Mouse (Mus musculus) cerebellum, adult (tissue): ENCODE data around the gene Slc2a1.

Source experiments
- ATAC-seq: cut with Nextera tagmentation; 2 replicates; pipeline ENCODE4 v1.9.2; 2017; ENCODE audit warnings: mild to moderate bottlenecking, moderate library complexity, mixed read lengths; ENCODE audit not compliant: insufficient number of reproducible peaks, low FRiP score, low TSS enrichment

Slc2a1 gene

DNA sequence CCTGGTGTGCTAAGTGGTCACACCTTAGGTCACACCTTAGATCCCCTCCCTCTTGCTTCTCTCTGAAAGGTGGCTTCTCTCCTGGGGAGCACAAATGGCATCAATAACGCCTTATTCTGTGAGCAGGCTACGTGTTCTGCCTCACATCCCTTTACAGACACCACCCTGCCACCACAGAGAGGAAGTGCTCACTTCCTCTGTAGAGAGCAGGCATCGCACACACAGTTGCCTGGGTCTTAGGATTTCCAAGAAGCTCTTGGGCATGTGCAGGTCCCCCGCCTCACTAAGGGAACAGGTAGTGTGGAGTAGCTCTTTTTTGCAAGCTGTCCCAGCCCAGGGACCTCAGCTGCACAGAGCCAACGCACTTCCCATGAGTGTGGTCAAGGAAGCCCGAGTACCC, 18.7 kb downstream of the Slc2a1 start:
- ATAC-seq = no peak

DNA sequence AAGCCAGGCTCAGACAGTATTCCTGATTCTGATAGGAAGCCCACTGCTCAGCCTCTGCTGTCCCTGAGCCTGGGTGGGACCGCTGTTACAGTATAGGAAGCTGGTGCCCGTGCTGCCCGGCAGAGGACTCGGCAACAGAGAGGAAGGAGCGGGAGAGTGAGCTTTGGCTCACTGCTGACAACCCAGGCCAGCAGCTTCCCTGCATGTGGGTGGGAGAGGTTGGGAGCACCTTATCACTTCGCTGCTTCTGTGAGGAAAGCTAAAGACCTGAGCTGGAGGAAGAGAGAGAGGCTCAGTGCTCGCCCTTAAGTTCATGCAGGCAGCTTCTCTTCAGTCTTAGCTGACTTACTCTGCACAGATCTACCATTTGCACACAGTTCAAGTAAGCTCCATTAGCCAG, 20.0 kb downstream of the Slc2a1 start:
- no peak for ATAC-seq

DNA sequence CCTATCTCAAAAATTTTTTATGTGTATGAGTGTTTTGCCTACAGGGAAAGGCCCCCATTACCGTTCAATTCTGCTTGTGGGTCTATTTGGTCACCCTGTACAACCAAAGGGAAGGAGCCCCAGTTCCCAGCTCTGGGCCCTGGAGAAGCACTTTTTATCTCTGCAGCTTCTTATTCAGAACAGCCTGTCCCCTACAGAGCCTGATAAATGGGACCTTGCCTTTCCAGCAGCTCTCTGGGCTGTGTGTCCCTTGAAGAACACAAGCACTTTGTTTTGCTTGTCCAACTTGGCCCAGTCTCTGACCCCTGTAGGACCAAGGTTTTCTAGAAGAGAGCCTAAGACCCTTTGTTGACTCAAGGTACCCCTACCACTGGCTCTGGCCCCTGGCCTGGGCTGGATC, 20.6 kb downstream of the Slc2a1 start:
- no peak for ATAC-seq

DNA sequence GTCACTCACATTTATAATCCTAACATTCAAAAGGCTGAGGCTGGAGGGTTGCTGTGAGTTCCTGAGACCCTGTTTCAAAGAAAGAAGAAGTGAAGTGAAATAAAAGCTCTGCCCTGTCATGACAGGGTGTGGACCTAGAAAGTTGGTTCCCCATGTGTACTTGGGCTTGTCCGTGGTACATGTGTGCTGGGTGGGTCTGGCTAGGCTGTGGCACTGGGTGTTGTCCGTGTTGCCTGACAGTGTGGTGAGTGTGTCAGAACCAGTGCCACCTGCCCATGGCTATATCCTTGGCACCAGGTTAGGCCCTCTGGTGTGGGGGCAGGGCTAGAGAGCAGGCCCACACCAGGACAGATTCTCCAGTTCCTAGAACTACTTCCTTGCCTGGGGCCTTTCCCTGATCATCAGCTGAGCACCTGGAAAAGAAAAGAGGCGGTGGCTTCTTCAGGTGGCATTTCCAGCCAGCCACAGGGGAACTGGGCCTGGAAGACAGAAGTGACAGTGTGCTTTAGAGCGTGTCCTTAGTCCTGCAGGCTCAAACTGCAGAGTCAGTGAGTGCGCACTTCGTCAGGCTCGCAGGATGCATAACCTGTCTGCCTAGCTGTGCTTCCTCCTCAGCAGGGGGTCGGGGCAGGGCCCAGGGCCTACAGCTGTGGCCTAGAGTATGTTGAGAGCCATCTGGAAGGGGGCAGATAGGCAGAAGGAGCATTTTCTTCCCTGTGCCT, 22.8 kb downstream of the Slc2a1 start:
- ATAC-seq = no peak

DNA sequence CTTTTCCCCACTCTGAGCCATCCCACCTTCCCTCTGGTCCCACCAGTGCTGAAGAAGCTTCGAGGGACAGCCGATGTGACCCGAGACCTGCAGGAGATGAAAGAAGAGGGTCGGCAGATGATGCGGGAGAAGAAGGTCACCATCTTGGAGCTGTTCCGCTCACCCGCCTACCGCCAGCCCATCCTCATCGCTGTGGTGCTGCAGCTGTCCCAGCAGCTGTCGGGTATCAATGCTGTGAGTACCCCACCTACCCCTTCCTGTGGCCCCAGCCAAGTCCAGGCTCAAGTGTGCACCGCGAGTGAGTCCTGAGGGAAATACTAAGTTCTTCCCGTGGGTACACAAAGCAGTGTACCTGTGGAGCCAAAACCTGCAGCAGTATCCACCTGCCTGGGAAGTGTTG, 24.8 kb downstream of the Slc2a1 start:
- no peak for ATAC-seq

DNA sequence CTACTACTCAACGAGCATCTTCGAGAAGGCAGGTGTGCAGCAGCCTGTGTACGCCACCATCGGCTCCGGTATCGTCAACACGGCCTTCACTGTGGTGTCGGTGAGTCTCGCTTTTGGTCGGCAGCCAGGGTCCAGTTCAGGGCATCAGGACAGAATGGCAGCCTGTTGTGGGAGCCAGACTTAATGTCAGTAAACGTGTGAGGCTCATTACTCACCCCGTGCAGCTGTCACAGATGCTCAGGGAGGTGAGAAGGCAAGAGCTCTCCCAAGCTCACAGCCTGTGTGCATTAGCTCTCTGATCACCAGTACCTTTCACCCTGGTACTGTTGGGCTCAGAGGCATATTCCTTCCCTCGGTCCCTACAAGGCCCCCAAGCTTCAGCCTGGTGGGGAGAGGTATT, 25.3 kb downstream of the Slc2a1 start:
- no peak for ATAC-seq

DNA sequence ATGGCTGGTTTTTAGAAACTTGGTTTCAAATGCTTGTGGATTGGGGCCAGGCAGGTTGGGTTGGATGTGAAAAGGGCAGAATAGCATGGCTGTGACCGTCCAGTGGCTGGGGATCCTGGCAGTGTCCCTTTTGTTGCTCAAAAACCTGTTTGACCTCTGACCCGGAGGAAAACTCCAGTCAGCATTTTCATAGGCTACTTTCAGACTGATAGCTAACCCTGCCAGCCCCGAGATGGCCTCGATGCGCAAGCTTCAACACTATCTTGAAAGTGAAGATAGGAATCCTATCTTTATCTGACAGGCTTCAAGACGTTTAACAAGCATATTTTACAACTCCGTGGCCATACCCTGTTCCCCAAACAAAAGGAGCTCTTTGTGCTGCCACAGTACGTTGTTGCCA, 28.8 kb downstream of the Slc2a1 start:
- no peak for ATAC-seq

DNA sequence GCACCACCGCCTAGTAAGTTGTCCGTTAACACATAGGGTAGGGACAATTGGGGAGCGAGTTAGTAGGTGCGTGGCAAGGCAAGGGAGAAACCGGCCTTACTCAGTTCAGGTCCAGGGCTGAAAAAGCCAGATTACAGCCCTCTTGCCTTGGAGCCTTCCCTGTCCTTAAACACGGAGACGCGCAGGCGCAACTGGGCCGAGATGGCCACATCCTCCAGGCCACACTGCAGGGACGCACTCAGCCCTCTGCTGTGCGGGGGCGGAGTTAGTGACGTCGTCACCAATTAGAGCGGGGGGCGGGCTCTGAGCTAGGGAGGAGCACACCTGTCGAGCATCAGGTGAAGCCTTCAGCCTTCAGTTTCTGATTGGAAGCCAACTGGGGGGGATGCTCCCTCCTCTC, 29.7 kb downstream of the Slc2a1 start:
- peak; percentile 84 for ATAC-seq

DNA sequence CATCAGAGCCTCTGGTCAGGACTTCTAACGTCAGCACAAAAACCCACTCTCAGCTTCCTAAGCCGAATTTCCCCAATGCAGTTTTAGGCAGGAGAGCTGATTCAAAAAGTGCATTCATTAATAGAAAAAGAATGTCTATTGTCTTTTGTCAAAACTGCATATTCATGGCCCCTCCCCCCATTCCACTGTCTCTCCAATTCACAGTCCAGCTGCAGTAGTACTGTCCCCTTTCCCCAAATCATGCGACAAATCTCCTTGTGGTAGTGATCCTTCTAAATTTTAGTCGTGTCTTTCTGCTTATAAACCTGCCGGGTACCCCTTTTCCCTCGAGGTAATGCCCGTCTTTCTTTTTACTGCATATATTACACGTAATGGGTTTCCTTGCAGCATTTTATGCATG, 30.3 kb downstream of the Slc2a1 start:
- no peak for ATAC-seq

DNA sequence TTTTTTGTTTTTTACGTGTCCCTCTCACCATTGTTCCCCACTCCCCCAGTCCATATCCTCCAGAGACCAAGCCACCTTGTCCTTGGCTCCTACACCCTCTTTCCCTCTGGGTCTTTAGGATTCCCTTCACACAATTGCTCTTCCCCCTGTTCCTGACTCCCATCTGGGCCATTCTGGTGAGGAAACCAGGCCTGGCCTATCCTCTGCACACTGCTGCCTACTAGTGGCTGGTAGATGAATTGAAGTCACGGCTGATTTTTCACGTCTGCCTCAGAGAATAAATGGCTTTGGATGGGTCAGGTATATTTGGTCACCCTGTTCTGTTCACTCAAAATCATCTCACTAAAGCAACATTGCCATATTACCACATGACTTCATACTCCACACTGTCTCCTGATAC, 31.6 kb downstream of the Slc2a1 start:
- ATAC-seq = no peak

DNA sequence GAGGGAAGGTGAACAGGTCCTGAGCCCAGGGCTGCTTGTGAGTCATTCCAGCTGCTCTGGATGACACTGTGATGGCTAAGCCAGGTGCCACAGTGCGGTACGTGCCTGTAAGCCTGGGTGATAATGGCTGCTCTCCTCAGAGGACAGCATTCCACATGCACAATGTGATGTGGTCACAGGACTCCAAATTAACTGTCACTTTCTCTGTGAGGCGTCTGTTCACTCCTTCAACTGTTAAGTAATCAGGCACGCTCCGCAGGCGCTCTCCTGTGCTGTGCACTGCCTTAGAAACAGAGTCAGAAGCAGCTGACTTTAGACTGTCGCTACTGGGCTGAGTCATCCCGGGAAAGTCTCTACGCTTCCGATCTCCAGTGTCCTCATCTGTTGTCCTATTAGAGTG, 32.7 kb downstream of the Slc2a1 start:
- no peak for ATAC-seq

DNA sequence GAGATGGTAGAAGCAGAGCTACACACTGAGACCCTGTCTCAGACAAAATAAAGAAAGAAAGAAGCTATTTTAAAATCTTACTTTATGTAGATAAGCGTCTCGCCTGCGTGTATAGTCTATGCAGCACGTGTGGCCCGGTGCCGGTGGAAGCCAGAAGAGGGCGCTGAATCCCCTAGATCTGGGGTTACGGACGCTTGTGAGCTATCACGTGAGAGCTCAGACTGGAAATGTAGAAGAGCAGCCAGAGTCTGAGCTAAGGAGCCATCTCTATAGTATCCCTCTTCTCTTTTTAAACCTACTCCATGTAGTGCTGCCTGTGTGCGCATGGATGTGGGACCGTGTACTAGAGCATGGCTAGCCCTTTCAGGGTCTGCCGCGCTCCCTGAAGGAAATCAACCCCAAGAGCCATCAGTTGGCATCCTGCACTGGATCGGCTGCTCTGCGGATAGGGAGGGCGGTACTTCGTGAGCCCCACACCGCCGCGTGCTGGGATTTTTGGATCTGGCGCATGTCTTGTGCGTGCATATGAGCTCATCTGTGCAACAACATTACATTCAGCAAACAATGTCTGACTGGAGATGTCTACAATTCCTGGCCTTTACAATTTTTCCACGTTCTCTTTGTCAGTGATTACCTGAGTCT, 33.8 kb downstream of the Slc2a1 start:
- 0 out of 2 replicates have a peak, but pooled peaks have one; percentile 8 for ATAC-seq

DNA sequence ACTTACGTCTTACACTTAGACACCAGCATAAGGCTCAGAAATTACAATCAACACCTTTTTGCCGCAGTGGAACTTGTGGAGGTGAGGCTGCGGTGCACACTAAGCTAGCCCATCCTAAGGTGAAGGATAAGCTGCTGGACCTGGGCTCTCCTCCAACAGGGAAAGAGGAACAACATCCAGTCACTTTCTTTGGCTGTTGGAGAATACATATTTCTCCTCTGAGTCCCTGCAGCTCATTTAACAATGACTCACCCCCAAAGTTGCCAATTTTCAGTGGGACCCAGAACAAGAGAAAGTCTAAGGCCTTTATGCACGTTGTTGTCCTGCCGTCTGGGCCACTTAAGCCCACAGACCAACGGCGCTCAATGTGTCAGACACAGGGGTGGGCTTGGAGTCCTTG, 38.3 kb downstream of the Slc2a1 start:
- no peak for ATAC-seq

DNA sequence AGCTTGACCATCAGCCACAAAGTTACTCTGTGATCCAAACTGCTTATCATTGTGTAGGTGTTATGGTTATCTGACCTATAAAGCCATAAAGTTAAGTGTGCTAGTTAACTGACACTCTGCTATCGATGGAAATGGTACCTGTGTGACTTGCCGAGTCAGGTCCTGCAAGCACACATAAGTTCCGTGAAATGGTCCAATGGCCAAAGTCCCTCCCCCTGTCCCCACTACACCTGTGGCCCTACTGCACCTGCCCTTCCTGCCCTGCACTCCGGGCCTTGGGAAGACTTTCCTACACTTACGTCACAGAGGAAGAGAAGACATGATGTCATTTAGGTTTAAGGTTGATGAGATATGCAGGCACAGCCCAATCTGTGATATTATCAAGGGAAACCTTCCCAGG, 38.8 kb downstream of the Slc2a1 start:
- ATAC-seq = no peak

DNA sequence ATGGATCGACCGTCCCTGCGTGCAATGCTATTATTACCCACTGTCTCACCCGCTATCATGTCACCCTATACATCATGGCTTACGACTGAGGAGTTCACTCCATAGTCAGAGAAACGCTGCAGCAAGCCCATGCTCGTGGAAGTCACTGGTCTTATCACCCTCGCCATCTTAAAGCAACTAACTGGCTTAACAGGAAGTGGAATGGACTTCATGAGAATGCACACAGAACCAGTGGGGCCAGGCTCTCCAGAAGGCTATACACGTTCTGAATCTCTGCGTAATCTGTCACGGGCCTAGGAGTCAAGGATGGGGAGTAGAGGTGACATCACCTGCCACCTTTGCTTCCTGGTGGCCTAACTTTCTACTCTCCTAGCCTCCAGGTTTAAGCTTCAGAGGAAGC, 40.2 kb downstream of the Slc2a1 start:
- no peak for ATAC-seq

DNA sequence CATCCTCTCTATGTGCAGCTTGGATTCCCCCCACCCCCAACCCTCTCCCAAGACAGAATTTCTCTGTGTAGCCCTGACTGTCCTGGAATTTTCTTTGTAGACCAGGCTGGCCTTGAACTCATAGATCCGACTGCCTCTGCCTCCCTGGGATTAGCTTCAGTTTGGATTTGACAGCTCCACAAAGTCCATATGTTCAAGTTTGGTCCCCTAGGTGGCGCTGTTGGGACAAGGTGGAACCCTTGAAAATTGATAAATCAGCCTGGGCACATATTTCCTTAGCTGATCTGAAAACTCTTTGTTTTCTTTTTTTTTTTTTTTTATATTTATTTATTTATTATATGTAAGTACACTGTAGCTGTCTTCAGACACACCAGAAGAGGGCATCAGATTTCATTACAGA, 48.7 kb downstream of the Slc2a1 start:
- ATAC-seq = no peak

DNA sequence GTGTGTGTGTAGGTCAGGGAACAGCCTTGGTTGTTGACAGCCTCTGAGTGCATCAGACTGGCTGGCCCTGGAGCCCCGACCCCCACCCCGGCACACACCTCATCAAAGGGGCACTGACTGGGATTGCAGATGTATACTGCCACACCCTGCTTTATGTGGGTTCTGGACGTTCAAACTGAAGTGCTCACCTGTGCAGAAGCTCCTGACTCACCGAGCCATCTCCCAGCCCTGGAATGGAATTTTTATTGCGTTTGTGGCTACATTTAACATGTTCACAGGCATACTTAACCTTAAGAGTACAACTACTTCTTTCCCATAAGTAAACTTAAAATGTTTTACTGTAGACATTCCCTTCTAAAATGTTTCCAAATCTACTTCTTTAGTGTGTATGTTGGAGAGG, 49.4 kb downstream of the Slc2a1 start:
- no peak for ATAC-seq

DNA sequence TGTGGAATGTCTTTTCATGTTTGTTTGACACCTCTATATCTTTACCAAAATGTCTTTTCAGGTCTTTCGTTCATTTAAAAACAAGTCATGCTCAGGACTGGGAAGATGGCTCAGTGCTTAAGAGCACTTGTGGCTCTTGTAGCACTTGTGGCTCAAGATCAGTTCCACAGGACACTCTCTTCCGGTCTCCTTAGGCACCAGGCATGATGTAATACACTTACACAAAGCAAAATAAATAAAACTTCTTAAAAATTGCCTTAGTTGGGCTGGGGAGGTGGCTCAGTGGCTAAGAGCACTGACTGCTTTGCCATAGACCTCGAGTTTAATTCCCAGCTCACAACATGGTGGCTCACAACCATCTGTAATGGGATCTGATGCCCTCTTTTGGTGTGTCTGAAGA, 52.8 kb downstream of the Slc2a1 start:
- ATAC-seq = no peak

DNA sequence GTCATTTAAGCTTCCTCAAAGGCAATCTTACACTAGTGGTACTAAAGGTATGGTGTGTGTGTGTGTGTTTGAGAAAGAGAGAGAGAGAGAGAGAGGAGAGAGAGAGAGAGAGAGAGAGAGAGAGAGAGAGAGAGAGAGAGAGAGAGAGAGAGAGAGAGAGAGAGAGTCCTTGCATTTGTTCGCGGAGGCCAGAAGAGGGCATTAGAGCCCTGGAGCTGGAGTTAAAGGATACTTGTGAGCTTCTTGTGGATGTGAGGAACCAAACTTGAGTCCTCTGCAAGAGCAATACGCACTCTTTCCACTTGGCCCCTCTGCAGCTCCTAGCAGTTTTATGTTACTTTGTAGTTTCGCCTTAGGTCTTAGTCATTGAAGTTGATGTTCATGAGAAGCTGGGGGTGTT, 54.5 kb downstream of the Slc2a1 start:
- ATAC-seq = no peak

DNA sequence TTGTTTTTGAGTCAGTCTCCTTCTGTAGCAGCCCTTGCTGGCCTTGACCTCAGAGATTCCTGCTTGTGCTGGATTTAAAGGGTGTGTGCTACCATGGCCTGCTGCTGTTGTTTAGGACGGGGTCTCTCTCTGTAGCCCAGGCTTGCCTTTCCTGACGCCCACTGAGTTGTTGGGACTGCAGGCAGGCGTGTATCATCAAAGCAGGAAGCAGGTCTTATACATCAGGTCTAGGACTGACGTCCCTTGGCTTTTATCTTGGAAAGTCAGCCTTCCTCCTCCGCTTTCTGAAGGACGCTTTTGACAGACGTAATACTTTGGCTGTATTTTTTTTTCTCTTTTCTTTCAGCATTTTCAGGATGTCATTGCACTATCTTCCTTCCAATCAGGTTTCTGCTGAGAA, 57.4 kb downstream of the Slc2a1 start:
- no peak for ATAC-seq

DNA sequence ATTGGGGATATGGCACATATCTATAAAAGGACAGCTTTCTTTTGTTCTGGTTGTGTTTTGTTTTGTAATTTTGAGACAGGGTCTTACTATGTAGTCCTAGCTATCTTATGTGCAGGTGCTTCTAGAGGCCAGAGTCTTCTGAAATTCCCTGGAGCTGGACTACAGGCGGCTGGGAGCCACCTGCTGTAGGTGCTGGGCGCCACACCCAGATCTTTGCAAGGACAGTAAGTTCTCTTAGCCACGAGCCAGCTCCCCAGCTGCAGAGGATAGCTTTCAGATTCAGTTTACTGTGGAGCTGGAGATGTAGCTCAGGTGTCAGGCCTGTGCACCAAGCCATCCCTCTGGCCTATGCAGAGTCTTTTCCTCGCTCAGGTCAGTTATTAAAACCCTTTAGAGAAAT, 58.6 kb downstream of the Slc2a1 start:
- ATAC-seq = no peak

DNA sequence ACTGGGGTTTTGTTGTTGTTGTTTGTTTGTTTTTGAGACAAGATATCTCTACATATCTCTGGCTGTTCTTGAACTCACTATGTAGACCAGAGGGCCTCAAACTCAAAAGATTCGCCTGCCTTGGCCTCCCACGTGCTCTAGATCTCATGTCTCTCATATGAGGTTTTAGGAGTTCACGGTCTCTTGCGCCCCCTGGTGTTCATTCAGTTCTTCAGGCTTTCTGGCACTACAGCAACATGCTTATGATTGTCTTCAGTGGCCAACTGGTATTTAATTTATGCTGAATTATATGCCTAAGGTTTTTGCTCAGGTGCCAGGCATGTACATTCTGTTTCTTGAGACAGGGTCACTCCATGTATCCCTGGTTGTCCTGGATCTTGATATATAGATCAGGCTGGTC, 59.2 kb downstream of the Slc2a1 start:
- ATAC-seq = no peak
